Mouse (Mus musculus) cerebellum, adult 2 months (tissue): Measurements from ENCODE around the gene Pde6d. TPM values are rescaled to one million over a fixed set of nuclear protein-coding genes. Genes with fewer than 3 reads are reported as not detected.

Source experiments
- DNase-seq, 2 experiments: peaks; one replicate each; pipeline ENCODE4 v3.0.0; 2021
- H3K27ac ChIP-seq: fragments of 200-500 bp; 2 replicates; pipeline ENCODE4 v1.5.1; 2012; ENCODE audit warnings: low read length, control low read depth, inconsistent platforms; ENCODE audit not compliant: insufficient read depth
- H3K27me3 ChIP-seq: fragments of 200-500 bp; 2 replicates; pipeline ENCODE4 v1.6.1; 2012; ENCODE audit warnings: inconsistent platforms, mild to moderate bottlenecking, low read length, moderate library complexity; ENCODE audit not compliant: control insufficient read depth, insufficient read depth
- H3K4me1 ChIP-seq: fragments of 200-500 bp; 2 replicates; pipeline ENCODE4 v1.6.1; 2011; ENCODE audit warnings: low read length; ENCODE audit not compliant: control insufficient read depth, insufficient read depth
- H3K4me3 ChIP-seq: fragments of 200-500 bp; replicated peaks from 2 replicates; pipeline ENCODE3; 2011; ENCODE audit warnings: mild to moderate bottlenecking, low read depth, low read length, control low read depth; ENCODE audit not compliant: insufficient read depth
- CTCF ChIP-seq: fragments of 200-500 bp; IDR thresholded peaks from 2 replicates; pipeline ENCODE4 v1.5.1; 2011; ENCODE audit warnings: low read depth, mild to moderate bottlenecking, control low read depth, low read length, moderate library complexity, borderline replicate concordance; ENCODE audit not compliant: insufficient read depth
- POLR2A ChIP-seq: fragments of 200-500 bp; IDR thresholded peaks from 2 replicates; pipeline ENCODE4 v1.6.1; 2011; ENCODE audit warnings: low read length, control low read depth, borderline replicate concordance; ENCODE audit not compliant: insufficient read depth
- WGBS: fragments of 180-500 bp; shearing (Covaris S2); methylation state at CpG from one replicate; pipeline ENCODE4 v1.1.7; 2018; 5-methylcytosine and 5-hydroxymethylcytosine counted together
- polyA plus RNA-seq: library from polyadenylated mRNA; depleted of rRNA; stranded (reverse); fragments of >200 nt; gene quantifications from 2 replicates; pipeline ENCODE4 v1.2.3, GENCODE M21; 2012

The Pde6d gene
- polyA plus RNA-seq, 1 experiment, result 87.1 TPM

DNA sequence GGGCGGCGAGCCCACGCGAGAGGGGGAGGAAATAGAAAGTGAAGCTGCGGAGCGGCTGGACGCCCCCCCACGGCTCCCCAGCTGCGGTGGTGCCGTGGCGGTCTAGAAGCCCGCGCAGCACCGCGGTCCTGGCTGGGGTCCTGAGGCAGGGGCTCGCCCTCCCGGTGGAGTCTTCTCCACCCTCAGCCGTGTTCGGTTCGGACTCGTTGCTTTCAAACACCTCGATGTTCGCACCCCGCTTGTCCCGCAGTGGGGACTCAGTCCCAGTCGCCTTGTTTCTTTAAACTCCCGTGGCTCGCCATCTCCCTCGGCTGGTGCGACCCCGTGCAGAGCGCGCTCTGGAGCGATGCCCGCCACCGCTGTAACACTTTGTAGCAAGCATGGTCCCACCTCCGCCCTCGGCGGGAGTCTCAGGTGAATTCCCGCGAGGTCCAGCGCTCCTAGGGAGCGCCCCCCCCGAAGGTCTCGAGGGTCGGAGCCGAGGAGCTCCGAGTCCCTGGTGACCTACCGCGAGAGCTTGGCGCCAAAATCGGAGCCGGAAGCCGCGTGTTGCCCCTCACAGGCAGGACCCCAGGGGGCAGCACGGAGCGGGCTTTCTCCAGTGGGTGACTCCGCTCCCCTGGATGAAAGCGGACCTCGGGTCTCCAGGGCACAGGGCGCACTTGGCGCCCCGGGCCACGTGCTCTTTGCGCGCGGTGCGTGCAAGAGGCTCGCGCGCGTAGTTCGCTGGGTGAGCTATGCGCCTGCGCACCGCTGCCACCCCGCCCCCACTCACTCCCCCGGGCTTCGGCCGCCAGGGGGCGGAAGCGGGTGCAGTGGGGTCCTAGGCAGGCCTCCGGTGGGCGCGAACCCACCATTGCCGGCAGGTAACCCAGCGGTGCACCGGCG is 54.6 kb downstream of the Pde6d start:
- TF ChIP-seq CTCF, result peak; percentile 66
- peak; percentile 36; the same call in 1 of the 2 replicates for TF ChIP-seq POLR2A
- H3K27me3 ChIP-seq, result no peaks in the 10 kb centered on the region
- peak overlapping the region; percentile 67 for H3K4me3 ChIP-seq
- peak overlapping the region; percentile 83 for H3K27ac ChIP-seq
- WGBS, result under 1% methylated on average over 88 of the region's 89 CpGs
- peaks cover 16% of the 10 kb centered on the region; the same call in 1 of the 2 replicates for H3K4me1 ChIP-seq
- DNase-seq, result peak; percentile 88 to 95

DNA sequence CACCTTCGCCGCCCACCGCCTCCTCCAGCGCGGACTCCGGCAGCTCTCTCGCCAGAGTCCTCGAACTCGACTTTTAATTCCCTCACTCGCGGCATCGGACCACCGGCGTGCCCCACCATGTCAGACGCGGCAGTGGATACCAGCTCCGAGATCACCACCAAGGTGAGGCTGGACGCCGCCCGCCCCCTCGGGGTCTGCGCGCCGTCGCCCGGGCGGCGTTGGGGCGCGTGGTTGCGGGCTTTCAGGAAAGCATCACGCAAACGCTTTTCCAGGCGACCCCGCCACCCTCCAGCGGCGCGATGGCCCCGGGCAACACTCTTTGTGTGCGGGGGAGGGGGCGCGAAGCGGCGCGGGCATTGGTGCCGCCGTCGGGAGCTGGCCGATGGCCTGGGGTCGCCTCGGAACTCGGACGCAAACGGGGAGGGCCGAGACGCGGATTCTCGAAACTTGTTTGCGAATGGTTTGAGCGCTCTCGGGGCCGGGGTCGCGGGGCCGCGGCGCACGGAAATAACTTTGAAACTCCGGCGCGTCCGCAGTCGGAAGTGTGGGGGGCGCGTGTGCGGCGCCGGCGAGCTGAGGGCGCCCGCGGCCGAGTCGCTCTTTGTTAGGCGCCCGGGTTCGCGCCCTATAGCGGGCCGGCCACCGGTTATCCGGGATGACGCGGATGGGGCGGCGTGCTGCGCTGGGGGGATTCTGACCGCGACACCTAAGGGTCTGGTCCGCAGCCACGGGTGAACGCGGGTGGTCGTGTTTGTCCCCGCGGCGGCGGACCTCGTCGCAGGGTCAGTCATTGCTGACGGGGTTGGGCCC is 55.4 kb downstream of the Pde6d start:
- under 1% methylated on average over 109 of the region's 111 CpGs for WGBS
- no peak for TF ChIP-seq POLR2A
- peak; percentile 58 to 64 for DNase-seq
- Histone ChIP-seq H3K27ac (peak overlapping the region; percentile 83), H3K4me3 (peak overlapping the region; percentile 67), H3K27me3 (no peaks in the 10 kb centered on the region), H3K4me1 (peaks cover 21% of the 10 kb centered on the region)

DNA sequence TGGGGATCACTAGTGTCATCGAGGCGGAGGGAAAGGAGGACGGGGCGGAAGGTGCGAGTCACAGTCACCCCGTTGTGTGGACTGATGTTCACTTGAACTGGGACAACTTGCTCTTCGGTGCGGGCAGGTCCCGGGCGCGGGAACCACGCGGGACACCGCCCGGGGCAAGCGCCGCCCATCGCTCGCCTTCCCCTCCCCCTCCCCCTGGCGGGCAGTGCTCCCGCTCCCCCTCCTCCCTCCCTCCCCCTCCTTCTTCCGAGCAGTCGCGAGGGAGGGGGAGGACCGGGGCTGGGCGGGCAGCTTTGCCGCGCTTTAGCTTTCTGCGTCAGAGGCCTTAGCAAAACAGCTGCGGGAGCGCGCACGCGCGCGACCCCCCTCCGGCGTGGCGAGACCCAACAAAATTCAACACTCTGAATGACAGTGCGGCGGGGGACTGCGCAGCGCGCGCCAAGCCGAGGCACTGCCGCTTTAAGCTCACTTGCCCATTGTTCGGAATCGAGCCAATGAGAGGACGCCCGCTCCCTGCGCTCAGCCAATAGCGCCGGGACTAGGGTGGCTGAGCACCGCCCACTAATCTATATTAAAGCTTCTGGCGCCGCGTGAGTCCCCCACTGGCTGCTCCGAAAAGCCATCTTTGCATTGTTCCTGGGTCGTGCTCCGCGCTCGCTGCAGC is 56.2 kb downstream of the Pde6d start, which contains the start of gene Ptma:
Gene Ptma, plus strand, starts transcription at position 611 of the 673 bp plus-strand sequence.
- TF ChIP-seq POLR2A, result peak; percentile 80
- no peak; the same call in 1 of the 2 replicates for TF ChIP-seq CTCF
- Histone ChIP-seq H3K4me3 (peak within 1 kb of the TSS; percentile 68), H3K27me3 (no peaks in the 10 kb centered on the region), H3K4me1 (peaks cover 19% of the 10 kb centered on the region), H3K27ac (peak within 1 kb of the TSS; percentile 99)
- DNase-seq, result peak; percentile 99 to 100
- WGBS, result under 1% methylated on average over 63 of the region's 63 CpGs

DNA sequence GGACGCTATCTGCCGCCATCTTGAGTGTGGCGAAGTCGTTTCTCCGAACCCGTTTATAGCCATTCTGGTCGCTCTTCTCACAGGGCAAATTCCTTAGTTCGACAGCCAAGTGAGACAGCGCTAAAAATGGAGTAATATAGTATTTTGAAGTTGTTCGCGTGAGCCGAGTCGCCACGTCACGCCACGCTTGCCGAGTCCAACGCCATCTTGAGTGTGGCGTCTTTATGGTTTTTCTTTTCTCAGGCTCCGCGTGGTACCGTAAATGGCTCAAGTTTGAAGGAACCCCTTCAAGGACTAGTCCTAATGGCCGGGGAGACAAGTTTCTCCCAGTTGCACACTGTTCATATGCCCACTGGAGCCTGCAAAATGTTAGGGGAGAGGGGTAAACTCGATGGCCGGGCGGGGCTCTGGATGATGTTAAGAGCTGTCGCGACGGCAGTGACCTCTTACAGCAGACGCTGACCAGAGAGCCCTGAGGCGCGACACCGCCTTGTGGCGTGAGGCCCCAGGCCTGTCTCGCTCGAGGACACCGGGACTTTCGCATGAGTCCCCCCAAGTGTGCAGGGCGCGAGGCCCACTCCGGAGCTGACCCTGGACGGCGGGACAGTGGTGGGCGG is 56.8 kb downstream of the Pde6d start:
- H3K27me3 ChIP-seq, result no peaks in the 10 kb centered on the region
- peak overlapping the region; percentile 99 for H3K27ac ChIP-seq
- H3K4me1 ChIP-seq, result peaks cover 16% of the 10 kb centered on the region
- TF ChIP-seq CTCF (no peak), POLR2A (no peak)
- peak in 1 of 2 experiments; percentile 88 for DNase-seq
- under 1% methylated on average over 44 of the region's 44 CpGs for WGBS
- peak overlapping the region; percentile 68 for H3K4me3 ChIP-seq

DNA sequence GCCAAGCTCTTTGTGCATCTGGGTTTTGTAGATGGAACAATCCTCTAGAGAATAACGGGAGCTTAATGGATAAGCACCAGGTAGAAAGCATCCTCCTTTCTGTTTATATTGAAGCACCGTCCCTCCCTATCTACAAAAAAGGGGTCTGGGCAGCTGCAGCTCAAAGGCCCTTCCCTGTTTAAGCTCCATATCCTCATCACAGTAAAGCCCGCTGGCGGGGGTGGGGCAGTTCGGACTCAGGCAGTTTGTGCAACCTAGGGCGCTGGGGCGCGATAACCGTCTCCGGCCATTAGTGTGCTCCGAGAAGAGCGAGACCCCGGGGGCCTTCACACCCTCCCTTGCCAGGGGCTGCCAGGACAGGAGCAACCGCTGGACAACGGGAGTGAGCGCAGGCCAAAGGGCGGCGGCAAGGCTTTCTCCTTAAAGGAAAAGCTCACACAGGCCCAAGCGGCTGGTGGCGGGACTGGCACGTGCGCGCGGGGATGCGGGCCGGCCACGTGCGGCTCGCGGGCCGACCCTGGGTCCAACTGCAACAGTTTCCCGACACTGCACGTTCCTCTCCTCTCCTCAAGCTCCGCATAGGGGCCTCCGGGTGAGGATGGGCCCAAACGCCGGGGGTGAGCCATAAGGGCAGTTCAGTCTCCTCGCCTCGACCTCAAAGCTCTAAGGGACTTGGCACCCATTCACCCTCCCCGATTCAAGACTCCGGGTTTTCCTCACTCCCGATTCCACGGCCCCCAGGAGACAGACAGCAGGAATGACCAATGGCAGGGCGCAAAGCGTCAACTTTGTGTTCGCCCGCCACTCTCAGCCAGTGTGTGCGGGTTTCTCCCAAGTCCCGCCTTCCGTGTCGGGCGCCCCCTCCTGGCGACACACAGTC is 57.6 kb downstream of the Pde6d start:
- H3K27me3 ChIP-seq, result no peaks in the 10 kb centered on the region
- WGBS, result 3% methylated on average over 53 of the region's 53 CpGs
- TF ChIP-seq CTCF (peak; percentile 81), POLR2A (0 out of 2 replicates have a peak, but pooled peaks have one; percentile 8)
- peaks cover 16% of the 10 kb centered on the region for H3K4me1 ChIP-seq
- peak overlapping the region; percentile 68 for H3K4me3 ChIP-seq
- peak; percentile 100 for DNase-seq
- peak overlapping the region; percentile 99 for H3K27ac ChIP-seq

DNA sequence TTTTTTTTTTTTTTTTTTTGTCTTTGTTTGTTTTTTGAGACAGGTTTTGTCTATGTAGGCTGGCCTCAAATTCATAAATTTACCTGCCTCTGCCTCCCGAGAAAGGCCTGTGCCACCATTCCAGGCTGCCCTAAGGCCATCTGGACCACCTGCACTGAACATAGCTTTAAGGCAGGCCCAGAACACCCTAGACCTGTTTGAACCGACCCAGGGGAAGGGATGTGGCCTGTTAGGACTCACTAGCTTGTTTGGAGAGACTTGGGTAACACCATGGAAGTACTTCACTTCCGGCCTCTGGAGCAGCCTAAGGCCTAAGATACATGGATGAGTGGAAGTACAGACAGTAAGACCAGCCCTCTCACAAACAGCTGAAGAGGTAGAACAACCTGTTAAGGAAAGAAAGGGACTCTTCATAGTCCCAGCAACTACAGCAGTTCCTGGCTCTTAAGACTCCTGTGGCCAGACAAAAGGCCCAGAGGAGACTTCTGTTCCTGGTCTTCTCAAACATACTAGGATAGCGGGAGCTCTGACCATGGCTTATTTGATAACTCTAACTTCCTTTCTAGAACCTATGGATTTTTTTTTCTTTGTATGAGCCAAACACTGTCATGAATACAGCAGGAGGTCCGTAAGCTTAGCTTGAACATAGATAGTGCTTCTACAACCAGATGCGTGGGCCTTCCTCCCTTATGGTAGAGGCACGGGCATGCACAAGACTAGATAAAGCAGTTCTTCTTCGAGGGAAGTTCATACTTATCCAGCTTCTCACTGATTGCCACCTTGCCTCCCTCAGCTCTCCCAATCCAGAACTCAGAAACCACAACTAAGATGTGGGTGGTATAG is 58.4 kb downstream of the Pde6d start:
- no peak overlapping the region for H3K27ac ChIP-seq
- peak in 1 of 2 experiments; percentile 33 for DNase-seq
- no peak overlapping the region for H3K4me3 ChIP-seq
- WGBS, result 92% methylated on average over 8 of the region's 8 CpGs
- no peak for TF ChIP-seq CTCF
- no peak for TF ChIP-seq POLR2A
- H3K4me1 ChIP-seq, result peaks cover 16% of the 10 kb centered on the region
- no peaks in the 10 kb centered on the region for H3K27me3 ChIP-seq
